Mouse (Mus musculus): ENCODE data around the gene Eif1ax. TPM values are rescaled to one million over a fixed set of nuclear protein-coding genes. Genes with fewer than 3 reads are reported as not detected.
"Not testable (repeated sequence)": the region's sequence is repeated elsewhere in the genome, so short reads cannot be mapped to it uniquely, and the experiment has no call there.

Gene Eif1ax
- 10 to 100 TPM; 80.1 to 89.7 TPM for total RNA-seq (2021)

GRCm38 (mm10) chrX:159371831-159372752 is at the start of gene Eif1ax:
Eif1ax (plus strand) TSS chrX:159372178.
- intact Hi-C loops (cut with DNase I): loop anchor here (10.0 kb wide), 1 partner anchor 163 kb away; no protein-coding TSS in a partner anchor
- peak; percentile 52 for DNase-seq (ENCODE audit: low spot score)

- intact Hi-C loops (cut with DNase I): no loop called here
Observed at GRCm38 (mm10) chrX:159364506-159364905, 7.5 kb upstream of the Eif1ax start.

GRCm38 (mm10) chrX:159372753-159373144 is 771 bp downstream of the Eif1ax start:
- no peak for DNase-seq (ENCODE audit: low spot score)
- intact Hi-C loops (cut with DNase I): loop anchor here (10.0 kb wide), 1 partner anchor 162 kb away; no protein-coding TSS in a partner anchor

More at GRCm38 (mm10) chrX:159364506-159364905, 7.5 kb upstream of the Eif1ax start:
- DNase-seq (ENCODE audit: low spot score): no peak

- DNase-seq (ENCODE audit: low spot score): no peak
- intact Hi-C loops (cut with DNase I): no loop called here
Observed at GRCm38 (mm10) chrX:159387105-159387504, 15.1 kb downstream of the Eif1ax start.

- no peak for DNase-seq (ENCODE audit: low spot score)
- intact Hi-C loops (cut with DNase I): no loop called here
Observed at GRCm38 (mm10) chrX:159388953-159389352, 17.0 kb downstream of the Eif1ax start.

GRCm38 (mm10) chrX:159390347-159390962 is 18.5 kb downstream of the Eif1ax start:
- DNase-seq (ENCODE audit: low spot score): no peak
- intact Hi-C loops (cut with DNase I): no loop called here

- no peak for DNase-seq (ENCODE audit: low spot score)
- intact Hi-C loops (cut with DNase I): no loop called here
Observed at GRCm38 (mm10) chrX:159391239-159391638, 19.3 kb downstream of the Eif1ax start.

- no peak for DNase-seq (ENCODE audit: low spot score)
- intact Hi-C loops (cut with DNase I): no loop called here
Observed at GRCm38 (mm10) chrX:159409253-159409652, 37.3 kb downstream of the Eif1ax start.

GRCm38 (mm10) chrX:159414130-159414828 is 42.3 kb downstream of the Eif1ax start, which contains the start of gene Map7d2:
Map7d2 (plus strand) TSS chrX:159414572.
- intact Hi-C loops (cut with DNase I): no loop called here
- DNase-seq (ENCODE audit: low spot score): no peak

GRCm38 (mm10) chrX:159414829-159415673 is 43.1 kb downstream of the Eif1ax start:
- no peak for DNase-seq (ENCODE audit: low spot score)
- intact Hi-C loops (cut with DNase I): no loop called here

- intact Hi-C loops (cut with DNase I); DNase-seq (ENCODE audit: low spot score): not testable (repeated sequence)
Observed at GRCm38 (mm10) chrX:159430507-159430906, 58.5 kb downstream of the Eif1ax start.

Other genes with a start within 250 kb of the Eif1ax start
- 10 to 100 TPM; 36.3 to 38.6 TPM for gene Rps6ka3, start 161.9 kb upstream of the Eif1ax start, total RNA-seq (2021)
- gene Map7d2, start 42.4 kb downstream of the Eif1ax start, total RNA-seq (2021): 1 to 10 TPM; 1.0 to 1.4 TPM
- gene Bclaf3, start 154.5 kb downstream of the Eif1ax start, total RNA-seq (2021): 1 to 10 TPM; 2.2 to 3.0 TPM

All from heart, postnatal 25 days (tissue).